Mouse (Mus musculus): ENCODE measurements at regions not wholly inside any gene's neighbourhood (a gene's known extent, or its start where the extent isn't known, plus 50 kb on each side); places are given as distances from the start of the nearest gene placed in this dataset.
"Not testable (repeated sequence)": the region's sequence is repeated elsewhere in the genome, so short reads cannot be mapped to it uniquely, and the experiment has no call there.

DNA sequence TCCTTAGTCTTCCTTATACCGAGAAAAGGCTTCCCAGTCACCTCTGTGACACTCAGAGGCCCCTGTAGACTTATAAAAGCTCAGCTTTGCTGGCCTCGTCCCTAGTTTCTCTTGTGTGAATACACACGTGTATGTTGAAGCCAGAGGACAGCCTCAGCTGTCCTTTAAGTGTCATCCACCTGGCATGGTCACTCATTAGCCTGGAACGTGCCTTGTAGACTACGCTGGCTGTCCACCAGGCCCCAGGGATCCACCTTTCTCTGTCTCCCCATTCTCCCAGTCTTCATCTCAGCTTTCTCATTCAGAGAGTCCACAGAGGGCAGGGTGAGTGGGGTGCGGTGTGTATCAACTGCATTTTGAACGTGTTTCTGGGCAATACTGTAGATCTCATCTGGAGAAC, 273.8 kb upstream of the Maf start:
- DNase-seq, result no peak
- intact Hi-C loops (cut with DNase I; ENCODE audit: low total_unique reads), result no loop called here

- no peak for DNase-seq
- intact Hi-C loops (cut with DNase I; ENCODE audit: low total_unique reads), result no loop called here
These were observed 273.0 kb upstream of the Maf start for GRCm38 (mm10) chr8:115980616-115981015.

DNA sequence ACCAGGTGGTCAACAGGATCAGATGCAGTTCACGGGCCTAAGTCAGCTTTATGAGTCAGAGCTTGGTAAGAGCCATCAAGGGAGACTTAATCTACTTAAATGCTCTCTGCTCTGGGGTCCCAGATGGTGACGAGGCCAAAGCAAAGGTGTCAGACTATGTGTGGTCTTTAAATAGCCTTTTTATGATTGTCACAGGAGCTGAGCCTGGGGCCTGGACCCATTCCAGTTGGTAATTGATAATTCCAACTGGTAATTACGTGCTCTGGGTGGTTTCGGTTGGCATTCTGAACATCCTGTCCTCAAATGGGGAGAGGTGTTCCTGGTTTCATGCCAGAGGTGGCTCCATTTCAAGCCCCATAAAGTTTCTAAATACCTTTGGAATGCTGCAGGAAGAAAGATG, 269.6 kb upstream of the Maf start:
- intact Hi-C loops (cut with DNase I; ENCODE audit: low total_unique reads), result no loop called here
- DNase-seq, result no peak

DNA sequence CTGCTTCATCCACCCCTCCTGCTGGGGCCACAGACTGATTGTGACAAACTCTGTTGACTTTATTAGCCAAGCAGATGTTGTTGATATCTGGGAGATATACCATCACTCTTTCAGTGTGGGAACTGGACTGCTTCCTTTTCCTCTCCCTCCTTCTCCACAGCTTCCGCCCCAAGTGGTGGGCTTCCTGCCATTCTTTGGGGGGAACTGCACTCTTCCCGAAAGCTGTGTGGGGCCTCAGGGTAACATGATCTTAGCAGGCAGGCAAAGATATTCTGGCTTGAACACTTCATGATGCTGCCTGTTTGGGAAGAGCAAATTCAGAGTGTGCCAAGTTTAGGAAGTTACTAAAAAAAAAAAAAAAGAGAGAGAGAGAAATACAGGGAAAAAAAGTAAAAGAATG, 267.1 kb upstream of the Maf start:
- DNase-seq, result no peak
- intact Hi-C loops (cut with DNase I; ENCODE audit: low total_unique reads), result no loop called here

GRCm38 (mm10) chr8:115971351-115971750, 263.8 kb upstream of the Maf start:
- DNase-seq; intact Hi-C loops (cut with DNase I; ENCODE audit: low total_unique reads): not testable (repeated sequence)

GRCm38 (mm10) chr8:115968121-115968520, 260.5 kb upstream of the Maf start:
- DNase-seq, result no peak
- intact Hi-C loops (cut with DNase I; ENCODE audit: low total_unique reads), result no loop called here

DNA sequence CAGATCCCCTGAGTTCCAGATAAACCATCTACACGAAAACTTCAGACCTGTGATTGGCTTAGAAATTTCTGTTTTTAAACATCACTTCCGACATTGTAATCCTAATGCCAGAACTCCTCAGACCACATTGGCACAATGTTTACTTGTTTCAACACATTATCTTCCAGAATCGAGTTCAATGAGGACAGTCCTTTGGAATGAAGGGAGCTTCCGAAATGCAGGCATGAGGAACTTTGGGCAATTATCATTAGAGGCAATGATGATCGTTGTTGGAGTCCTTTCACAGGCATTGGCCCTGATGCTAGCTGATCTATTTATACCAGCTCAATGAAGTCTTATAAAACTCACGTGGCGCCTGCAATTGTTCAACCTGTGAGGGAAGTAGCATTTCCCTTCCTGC, 258.4 kb upstream of the Maf start:
- intact Hi-C loops (cut with DNase I; ENCODE audit: low total_unique reads), result no loop called here
- no peak for DNase-seq

DNA sequence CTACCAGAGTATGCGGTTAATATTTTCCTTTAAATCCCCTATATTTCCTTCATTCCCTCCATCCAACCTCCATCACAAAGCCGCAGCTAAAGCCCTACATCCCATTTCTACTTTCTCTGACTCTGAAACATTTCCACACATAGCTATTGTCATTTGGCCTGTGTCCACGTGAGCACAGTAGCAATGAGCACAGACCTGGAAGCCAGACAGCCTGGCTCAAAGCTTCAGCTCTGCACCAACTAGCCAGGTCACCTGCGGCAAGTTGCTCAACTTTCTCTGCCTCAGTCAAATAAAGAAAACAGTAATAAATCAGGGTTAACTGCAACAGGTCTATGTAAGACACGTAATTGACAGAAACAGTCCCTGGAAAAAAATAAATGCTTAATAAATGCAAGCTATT, 247.8 kb upstream of the Maf start:
- intact Hi-C loops (cut with DNase I; ENCODE audit: low total_unique reads), result no loop called here
- DNase-seq, result no peak

DNA sequence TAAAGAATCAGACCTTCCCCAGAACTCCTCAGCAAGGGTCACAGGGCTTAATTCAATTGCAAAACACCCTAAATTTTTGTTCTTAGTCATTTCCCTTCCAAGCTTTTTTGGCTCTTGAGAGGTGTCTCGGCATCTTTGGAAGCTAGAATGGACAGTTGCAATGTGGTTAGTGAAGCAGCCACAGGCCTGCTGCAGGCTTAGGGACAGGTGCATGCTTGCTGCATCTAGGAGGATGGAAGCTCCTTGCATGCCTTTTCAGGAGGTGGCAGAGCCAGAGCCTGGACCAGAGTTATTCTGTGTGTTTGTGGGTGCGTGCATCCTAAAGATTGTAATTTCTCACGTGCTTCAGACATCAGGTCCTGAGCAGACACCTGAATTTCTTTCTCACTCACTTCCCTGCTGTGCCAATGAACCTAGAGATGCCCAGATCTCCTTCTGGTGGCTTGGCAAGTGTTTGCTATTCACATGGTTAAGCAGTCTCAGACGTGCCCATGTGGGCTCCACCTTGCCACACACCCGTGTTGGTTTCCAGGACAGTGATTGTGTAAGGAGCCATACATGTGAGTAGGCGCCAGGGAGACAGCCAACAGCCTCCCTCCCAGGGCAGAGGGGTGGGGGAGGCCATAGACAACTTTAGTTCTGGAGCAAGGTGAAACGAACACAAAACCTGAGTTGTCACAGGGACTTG, 246.3 kb upstream of the Maf start:
- DNase-seq, result no peak
- intact Hi-C loops (cut with DNase I; ENCODE audit: low total_unique reads), result no loop called here

DNA sequence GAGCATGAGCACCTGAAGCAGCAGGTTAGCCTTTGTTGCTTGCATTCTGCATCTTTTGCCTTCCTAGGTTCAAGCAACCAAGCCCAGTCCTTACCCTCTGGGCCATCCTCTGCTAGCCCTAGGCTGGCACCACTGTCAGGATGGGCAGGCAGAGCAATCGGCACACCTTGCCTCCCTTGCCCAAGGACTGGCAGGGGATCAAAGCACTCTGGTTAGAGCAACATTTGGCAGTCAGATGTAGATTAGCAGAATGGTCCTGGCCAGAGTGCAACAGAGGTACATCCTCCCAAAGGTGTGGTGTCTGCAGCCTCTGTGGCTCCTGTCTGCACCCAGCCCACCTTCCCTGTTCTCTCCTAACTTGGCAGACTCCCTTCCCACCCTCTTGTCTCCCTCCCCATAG, 244.9 kb upstream of the Maf start:
- intact Hi-C loops (cut with DNase I; ENCODE audit: low total_unique reads), result no loop called here
- no peak for DNase-seq

- intact Hi-C loops (cut with DNase I; ENCODE audit: low total_unique reads), result no loop called here
These were observed 241.3 kb upstream of the Maf start for GRCm38 (mm10) chr8:115948916-115949315.

DNA sequence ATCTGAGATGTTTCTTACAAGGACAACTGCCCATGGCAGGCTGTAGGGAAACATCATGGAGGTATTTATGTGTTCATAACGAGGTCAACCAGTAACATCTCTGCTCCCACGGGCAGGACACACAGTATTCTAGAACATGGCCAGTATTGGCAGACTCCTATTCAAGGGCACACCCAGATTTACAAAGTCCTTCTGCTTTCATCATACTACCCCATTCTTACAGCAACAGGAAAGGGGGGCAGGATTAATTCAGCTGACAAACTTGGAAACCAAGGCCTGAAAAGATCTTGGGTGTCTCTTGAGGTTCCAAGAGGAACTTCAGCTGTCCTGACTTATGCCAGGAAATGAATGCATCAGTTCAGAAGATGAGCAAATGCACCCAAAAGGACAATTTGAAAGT, 240.4 kb upstream of the Maf start:
- no peak for DNase-seq
- intact Hi-C loops (cut with DNase I; ENCODE audit: low total_unique reads), result no loop called here

More at GRCm38 (mm10) chr8:115948916-115949315, 241.3 kb upstream of the Maf start:
- no peak for DNase-seq

GRCm38 (mm10) chr8:115942731-115943509, 235.3 kb upstream of the Maf start:
- DNase-seq, result peak; percentile 52
- intact Hi-C loops (cut with DNase I; ENCODE audit: low total_unique reads), result no loop called here

DNA sequence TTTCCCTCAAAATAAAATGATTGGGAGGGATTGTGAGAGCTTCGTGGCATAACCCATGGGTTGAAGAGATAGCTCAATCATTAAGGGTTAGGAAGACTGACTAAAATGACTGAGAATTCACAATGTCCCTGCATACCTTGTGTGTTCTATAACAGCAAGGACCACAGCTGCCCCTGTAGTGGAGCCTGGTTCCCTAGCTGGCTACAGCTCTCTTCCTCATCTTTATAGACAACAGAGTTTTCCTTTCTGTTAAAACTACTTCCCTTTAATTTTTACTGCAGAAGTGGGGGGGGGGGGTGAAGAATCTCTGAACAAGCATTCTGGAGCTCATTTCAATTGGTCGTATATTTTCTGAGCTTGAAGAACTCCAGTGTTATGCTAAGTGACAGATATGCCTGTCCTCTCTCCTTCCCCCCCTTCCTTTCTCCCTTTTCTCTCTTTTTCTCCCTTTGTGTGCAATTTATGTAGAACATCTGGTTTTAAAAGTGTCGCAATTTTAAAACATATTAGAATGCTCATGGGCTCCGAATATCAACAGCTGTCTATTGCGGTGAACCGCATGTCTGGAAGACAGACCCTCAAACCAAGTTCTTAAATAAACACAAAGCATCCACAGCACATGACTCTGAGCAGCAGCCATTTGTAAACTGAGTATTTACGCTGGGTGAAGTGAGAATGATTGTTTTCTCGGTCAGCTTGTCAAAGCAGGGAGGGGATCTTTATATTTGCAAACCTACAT, 222.0 kb upstream of the Maf start:
- intact Hi-C loops (cut with DNase I; ENCODE audit: low total_unique reads), result no loop called here
- no peak for DNase-seq

- intact Hi-C loops (cut with DNase I; ENCODE audit: low total_unique reads), result no loop called here
These were observed 214.3 kb upstream of the Maf start for GRCm38 (mm10) chr8:115921889-115922288.

GRCm38 (mm10) chr8:115906650-115907049, 199.1 kb upstream of the Maf start:
- DNase-seq, result no peak
- intact Hi-C loops (cut with DNase I; ENCODE audit: low total_unique reads), result no loop called here

More at GRCm38 (mm10) chr8:115921889-115922288, 214.3 kb upstream of the Maf start:
- no peak for DNase-seq

GRCm38 (mm10) chr8:115903853-115904420, 196.3 kb upstream of the Maf start:
- intact Hi-C loops (cut with DNase I; ENCODE audit: low total_unique reads), result no loop called here
- no peak for DNase-seq

- peak; percentile 5 for DNase-seq
- intact Hi-C loops (cut with DNase I; ENCODE audit: low total_unique reads), result no loop called here
These were observed 190.1 kb upstream of the Maf start for GRCm38 (mm10) chr8:115897521-115898178.

DNA sequence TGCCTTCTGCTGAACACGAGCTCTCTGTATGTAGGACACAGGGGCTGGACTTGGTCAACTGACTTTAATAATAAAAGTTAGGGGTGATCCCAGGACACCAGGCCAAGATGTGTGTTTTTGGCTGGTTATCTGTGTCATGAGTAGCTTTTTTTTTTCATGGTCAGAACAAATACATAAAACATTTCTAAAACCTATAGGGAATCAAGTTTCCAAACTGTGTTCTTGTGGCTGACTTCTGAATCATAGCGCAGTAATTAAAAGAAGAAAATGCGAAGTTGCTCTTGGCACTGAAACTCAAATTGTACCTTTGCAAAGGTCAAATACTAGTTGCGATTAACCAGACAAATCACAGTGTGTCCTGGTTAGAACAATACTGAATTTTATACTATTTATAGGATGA, 189.5 kb upstream of the Maf start:
- intact Hi-C loops (cut with DNase I; ENCODE audit: low total_unique reads), result no loop called here
- no peak for DNase-seq

- intact Hi-C loops (cut with DNase I; ENCODE audit: low total_unique reads), result no loop called here
These were observed 188.5 kb upstream of the Maf start for GRCm38 (mm10) chr8:115896066-115896465.

More at GRCm38 (mm10) chr8:115896066-115896465, 188.5 kb upstream of the Maf start:
- no peak for DNase-seq
